Mouse (Mus musculus): ENCODE data around the gene Clec2g. TPM values are rescaled to one million over a fixed set of nuclear protein-coding genes. Genes with fewer than 3 reads are reported as not detected.
A peak's percentile ranks its signal among the peaks of the same experiment; 100 is the strongest.
"Not testable (repeated sequence)": the region's sequence is repeated elsewhere in the genome, so short reads cannot be mapped to it uniquely, and the experiment has no call there.

The Clec2g gene
- polyA plus RNA-seq (2015; fragmentation: Nextera tagmentation; extraction: Ambion mirVana) = not detected in 2 replicates

DNA sequence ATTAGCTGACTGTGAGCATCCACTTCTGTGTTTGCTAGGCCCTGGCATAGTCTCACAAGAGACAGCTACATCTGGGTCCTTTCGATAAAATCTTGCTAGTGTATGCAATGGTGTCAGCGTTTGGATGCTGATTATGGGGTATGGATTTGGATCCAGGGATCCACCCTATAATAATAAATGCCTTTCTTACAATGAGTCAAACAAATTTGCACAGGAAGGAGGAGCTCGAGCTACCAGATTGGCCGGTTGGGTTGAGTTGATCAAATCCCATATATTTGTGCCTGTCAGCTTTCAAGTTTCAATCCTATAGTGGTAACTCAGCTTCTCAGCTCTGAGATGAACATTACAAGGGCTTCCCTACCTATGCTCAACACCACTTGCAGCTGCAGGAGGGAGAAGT, at the start of gene Clec2g:
Clec2g (plus strand) TSS at position 301 of the 400 bp plus-strand sequence.
- not testable (repeated sequence) for H3K27ac ChIP-seq; DNase-seq; H3K27me3 ChIP-seq; H3K36me3 ChIP-seq; H3K4me3 ChIP-seq (replicated peaks); ATAC-seq (ENCODE audit: low read depth); H3K4me2 ChIP-seq; H3K9me3 ChIP-seq (replicated peaks); H3K9ac ChIP-seq; H3K4me1 ChIP-seq (replicated peaks)
- 72% methylated on average over 4 of the region's 4 CpGs for WGBS (ENCODE audit: insufficient replicate concordance)

DNA sequence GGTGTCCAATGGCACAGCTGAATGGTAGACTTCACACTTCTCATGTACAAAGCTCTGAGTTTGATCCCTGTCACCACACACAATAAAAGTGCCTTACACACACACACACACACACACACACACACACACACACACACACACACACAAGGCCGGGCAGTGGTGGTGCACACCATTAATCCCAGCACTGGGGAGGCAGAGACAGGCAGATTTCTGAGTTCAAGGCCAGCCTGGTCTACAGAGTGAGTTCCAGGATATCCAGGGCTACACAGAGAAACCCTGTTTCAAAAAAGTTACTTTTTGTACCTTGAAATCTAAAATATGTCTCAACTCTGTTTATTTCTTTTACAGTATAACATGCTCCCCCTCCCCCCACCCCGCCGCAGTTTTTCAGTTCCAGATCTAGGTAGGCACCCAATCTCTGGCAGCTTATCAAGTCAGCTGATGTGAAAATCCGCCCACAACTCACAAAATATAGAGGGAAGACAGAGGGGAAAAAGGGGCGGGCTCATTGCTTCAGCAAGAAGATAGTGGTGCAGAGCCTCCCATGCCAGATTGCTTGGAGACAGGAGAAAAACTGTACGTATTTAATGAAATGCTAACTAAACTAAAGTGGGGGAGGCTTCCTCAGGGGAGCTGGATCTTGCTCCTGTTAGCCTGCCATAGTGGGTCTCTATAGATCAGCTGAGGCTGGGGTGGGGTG, 46.9 kb upstream of the Clec2g start, which contains the start of gene Clec2i:
Clec2i (plus strand) TSS at position 498 of the 700 bp plus-strand sequence.
- not testable (repeated sequence) for DNase-seq; H3K36me3 ChIP-seq; H3K27me3 ChIP-seq; H3K4me3 ChIP-seq (replicated peaks); H3K27ac ChIP-seq; H3K9me3 ChIP-seq (replicated peaks); ATAC-seq (ENCODE audit: low read depth); H3K4me1 ChIP-seq (replicated peaks); H3K9ac ChIP-seq
- H3K4me2 ChIP-seq = peak within 1 kb of the TSS; percentile 23
- WGBS (ENCODE audit: insufficient replicate concordance) = 53% methylated on average over 6 of the region's 6 CpGs

DNA sequence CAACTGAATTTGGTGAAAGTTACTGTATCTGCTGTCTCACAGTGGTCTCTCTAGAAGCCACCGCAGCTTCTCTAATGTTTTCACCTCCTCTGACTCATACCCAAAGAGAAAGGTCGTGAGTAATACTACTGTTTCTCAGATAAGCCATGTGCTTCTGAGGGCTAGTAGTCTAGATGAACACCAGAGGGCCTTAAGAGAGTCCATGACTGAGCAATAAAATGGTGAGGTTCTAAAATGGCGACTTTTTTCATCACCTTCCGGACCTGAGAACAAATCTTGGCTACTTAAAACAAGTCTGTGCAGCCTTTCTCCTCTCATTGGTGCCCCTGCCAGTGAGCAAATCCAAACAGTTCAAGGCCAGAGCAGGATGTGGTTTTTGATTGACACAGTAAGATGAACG, 45.3 kb upstream of the Clec2g start:
- Histone ChIP-seq H3K27me3 (no peaks in the 10 kb centered on the region), H3K4me2 (no peak overlapping the region), H3K4me1 (replicated peaks) (no peaks in the 10 kb centered on the region), H3K27ac (no peak overlapping the region), H3K9ac (no peak overlapping the region), H3K4me3 (replicated peaks) (no peak overlapping the region), H3K9me3 (replicated peaks) (no peaks in the 10 kb centered on the region), H3K36me3 (no peaks in the 10 kb centered on the region)
- ATAC-seq (ENCODE audit: low read depth) (no peak), DNase-seq (no peak)
- 32% methylated on average over 5 of the region's 5 CpGs for WGBS (ENCODE audit: insufficient replicate concordance)

DNA sequence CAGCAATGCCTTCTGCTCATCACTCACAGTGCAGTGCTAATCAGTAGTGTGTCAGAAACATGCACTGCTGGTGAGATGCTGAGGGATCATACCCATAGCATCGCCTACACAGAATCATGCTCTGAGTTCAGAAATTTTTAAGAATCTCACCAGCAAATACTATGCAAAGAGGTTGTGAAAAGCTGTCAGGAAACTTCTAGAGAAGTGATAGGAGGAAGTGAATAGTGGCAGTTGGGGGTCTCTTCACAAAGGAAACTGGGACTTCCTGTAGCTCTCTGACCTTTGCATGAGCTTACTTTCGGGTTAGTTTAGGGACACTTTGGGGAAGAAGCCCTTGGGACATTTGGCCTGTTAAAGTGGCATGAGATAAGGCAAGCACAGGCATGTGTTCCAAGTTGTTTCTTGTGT, 43.2 kb upstream of the Clec2g start, which contains the start of gene BC035044:
BC035044 (minus strand) TSS at position 179 of the 408 bp plus-strand sequence.
- Histone ChIP-seq H3K9me3 (replicated peaks) (no peaks in the 10 kb centered on the region), H3K36me3 (no peaks in the 10 kb centered on the region), H3K27me3 (no peaks in the 10 kb centered on the region), H3K4me3 (replicated peaks) (peak within 1 kb of the TSS; percentile 29), H3K4me2 (no peak within 1 kb of the TSS), H3K27ac (no peak within 1 kb of the TSS), H3K9ac (0 out of 2 replicates have a peak within 1 kb of the TSS, but pooled peaks have one; percentile 13), H3K4me1 (replicated peaks) (no peaks in the 10 kb centered on the region)
- ATAC-seq (ENCODE audit: low read depth) = no peak
- no peak for DNase-seq
- 28% methylated on average over 2 of the region's 2 CpGs for WGBS (ENCODE audit: insufficient replicate concordance)

DNA sequence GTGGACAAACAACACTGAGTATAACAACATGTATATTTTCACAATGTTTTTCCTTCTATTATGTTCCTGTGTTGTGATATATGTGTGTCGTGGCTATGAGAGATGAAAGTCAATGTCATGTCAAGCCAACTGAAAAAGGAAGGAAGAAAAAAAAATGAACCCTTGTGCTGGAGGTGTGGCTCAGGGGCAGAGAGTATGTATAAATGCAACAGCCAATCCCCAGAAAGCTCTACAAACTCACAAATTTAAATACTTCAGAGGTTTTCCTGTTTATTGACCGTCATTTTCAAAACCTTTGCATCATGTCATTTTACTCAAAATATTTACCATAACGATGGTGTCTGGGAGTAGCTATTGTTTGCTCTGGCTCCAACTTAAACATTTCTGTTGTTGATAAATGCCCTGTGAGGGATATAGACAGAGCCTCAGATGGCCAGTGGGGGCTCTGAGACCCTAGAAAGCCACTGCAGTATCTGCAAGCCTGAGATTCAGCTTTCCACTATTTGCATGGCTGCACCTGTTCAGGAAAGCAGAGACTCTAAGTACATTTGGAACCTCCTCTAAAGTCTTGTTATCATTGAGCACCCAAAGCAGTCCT, 38.7 kb upstream of the Clec2g start:
- H3K4me2 ChIP-seq = no peak overlapping the region
- 57% methylated on average over 3 of the region's 3 CpGs for WGBS (ENCODE audit: insufficient replicate concordance)
- DNase-seq = no peak

DNA sequence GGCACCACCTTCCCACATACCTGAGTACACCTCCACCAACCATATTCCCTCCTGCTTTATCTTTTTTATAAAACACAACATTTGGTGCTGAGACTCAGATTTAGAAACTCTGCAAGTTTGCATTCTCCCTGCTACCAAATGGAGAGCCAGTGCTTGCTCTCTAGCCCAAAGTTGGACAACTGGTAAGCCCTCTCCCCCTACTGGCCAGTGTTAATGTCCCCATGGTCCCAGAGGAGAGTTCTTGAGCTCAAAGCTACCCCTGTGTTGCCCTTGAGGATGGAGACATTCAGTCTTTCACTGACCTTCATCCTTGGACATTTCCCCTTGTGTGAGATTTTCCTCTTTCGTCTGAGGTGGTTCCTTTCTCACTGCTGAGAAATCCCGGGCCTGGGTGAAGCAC, 34.1 kb upstream of the Clec2g start:
- H3K27ac ChIP-seq = no peak overlapping the region
- WGBS (ENCODE audit: insufficient replicate concordance) = 76% methylated on average over 2 of the region's 2 CpGs
- no peaks in the 10 kb centered on the region for H3K9me3 ChIP-seq (replicated peaks)
- no peak overlapping the region for H3K9ac ChIP-seq
- no peaks in the 10 kb centered on the region for H3K27me3 ChIP-seq
- H3K4me3 ChIP-seq (replicated peaks) = no peak overlapping the region
- ATAC-seq (ENCODE audit: low read depth) (no peak), DNase-seq (no peak)
- no peaks in the 10 kb centered on the region for H3K36me3 ChIP-seq
- no peak overlapping the region for H3K4me2 ChIP-seq
- no peaks in the 10 kb centered on the region for H3K4me1 ChIP-seq (replicated peaks)

More for the DNA sequence above, 38.7 kb upstream of the Clec2g start:
- Histone ChIP-seq H3K27ac (no peak overlapping the region), H3K36me3 (no peaks in the 10 kb centered on the region), H3K9me3 (replicated peaks) (no peaks in the 10 kb centered on the region), H3K27me3 (no peaks in the 10 kb centered on the region), H3K4me3 (replicated peaks) (no peak overlapping the region), H3K9ac (no peak overlapping the region), H3K4me1 (replicated peaks) (no peaks in the 10 kb centered on the region)
- no peak for ATAC-seq (ENCODE audit: low read depth)

DNA sequence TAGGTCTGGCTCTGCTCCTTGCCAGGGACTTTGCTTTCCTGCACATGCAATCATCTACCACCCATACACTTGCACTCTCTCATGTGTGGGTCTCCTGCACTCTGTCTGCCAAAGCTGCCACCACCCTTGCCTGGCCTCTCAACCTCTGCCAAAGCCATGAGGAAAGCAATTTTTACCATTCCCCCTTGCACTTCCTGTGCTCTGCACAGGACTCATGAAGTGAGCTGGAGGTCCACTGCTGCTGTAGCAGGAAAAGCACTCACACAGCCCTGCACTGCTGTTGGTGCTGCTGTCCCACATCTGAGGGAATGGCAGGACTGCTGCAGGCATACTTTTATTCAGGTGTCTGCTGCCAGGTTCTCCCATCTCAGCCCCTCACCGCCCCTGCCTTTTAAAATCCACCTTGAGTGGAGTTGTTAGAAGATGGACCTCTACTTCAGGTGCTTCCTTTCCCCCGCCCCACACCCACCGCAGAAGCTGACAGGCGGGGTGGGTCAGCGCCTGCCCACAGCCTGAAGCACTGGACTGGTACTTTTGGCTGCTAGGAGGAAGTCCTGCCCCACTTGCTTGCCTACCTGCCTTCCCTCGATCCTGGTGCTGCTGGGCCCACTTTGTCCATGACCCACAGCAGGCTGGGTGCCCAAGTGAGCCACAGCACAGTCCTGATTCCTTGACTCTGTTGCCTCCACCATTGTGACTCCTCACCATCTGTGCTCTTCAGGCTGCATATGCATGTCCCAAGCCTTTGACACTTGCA, 33.2 kb upstream of the Clec2g start:
- H3K4me2 ChIP-seq; H3K9me3 ChIP-seq (replicated peaks); H3K9ac ChIP-seq; H3K27ac ChIP-seq; H3K4me1 ChIP-seq (replicated peaks); DNase-seq; ATAC-seq (ENCODE audit: low read depth); H3K36me3 ChIP-seq; H3K27me3 ChIP-seq; H3K4me3 ChIP-seq (replicated peaks): not testable (repeated sequence)
- WGBS (ENCODE audit: insufficient replicate concordance) = 65% methylated on average over 6 of the region's 6 CpGs

DNA sequence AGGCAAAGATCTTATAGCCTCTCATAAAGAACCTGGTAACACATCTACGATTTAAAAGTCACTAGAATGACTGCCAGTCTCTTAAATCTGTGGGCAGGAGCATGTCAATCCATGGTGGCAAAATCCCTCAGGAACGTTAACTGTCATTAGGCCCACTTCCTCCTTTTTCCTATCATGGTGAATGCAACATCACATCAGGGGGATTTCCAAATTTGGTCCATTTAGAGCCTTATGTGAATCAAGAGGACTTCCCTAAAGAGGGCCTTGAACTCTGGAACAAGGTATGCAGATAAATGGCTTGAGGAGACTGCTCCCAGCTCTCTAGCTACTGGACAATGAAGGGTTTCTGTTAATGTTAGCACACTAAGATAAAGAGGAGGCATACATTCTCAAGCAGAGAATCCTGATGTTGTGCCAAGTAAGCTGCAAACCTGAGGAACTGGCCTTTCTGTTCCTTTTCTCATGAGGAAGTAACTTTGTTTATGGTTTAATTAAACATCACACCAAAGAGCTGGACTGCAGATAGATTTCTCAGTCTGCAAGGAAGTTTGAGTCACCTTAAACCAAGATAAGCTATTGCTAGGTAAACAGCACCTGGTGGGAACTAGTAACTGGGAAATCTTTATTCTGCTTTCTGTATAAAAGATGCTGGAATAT, 20.5 kb upstream of the Clec2g start:
- no peaks in the 10 kb centered on the region for H3K4me1 ChIP-seq (replicated peaks)
- no peak overlapping the region for H3K4me3 ChIP-seq (replicated peaks)
- H3K9me3 ChIP-seq (replicated peaks) = no peaks in the 10 kb centered on the region
- H3K4me2 ChIP-seq = no peak overlapping the region
- WGBS (ENCODE audit: insufficient replicate concordance) = 52% methylated on average over 2 of the region's 2 CpGs
- H3K9ac ChIP-seq = no peak overlapping the region
- no peaks in the 10 kb centered on the region for H3K36me3 ChIP-seq
- ATAC-seq (ENCODE audit: low read depth) (no peak), DNase-seq (no peak)
- no peaks in the 10 kb centered on the region for H3K27me3 ChIP-seq
- H3K27ac ChIP-seq = no peak overlapping the region

DNA sequence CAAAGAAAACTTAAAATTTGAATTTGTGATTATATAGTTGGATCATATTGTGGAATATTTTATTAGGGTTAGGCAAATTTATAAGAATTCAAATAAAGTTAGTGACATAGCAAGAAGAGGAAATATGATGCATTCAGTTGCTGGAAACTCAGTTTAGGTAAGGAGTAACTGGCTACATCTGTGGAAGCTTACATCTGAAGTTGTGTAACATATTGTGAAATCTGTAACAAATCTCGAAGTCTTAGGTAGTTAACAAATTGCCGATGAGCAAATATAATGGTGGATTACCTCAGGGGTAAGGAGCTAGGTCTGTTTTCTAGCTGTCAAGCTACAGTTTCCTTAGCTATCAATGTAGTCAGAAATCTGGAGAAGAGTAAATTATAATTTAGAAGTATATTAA, 16.9 kb upstream of the Clec2g start:
- no peak for DNase-seq
- WGBS (ENCODE audit: insufficient replicate concordance) = 73% methylated on average over 2 of the region's 2 CpGs
- H3K4me2 ChIP-seq = no peak overlapping the region

DNA sequence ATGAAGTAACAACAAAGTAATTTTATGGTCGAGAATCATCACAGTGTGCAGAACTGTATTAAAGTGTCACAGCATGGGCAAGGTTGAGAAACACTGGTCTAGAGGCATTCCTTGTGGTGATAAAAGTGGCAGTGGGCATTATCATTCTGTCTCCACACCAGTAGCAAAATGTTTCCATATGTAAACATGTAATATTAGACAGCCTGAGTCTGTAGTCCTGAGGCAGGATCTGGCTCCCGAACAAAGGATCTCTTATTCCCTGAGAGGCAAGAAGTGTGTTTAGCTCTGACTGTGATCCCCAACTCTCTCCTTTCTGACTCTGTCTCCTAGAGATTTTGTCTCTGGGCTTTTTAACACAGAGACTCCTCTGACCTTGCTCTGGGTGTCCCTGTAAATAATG, 1.1 kb upstream of the Clec2g start:
- Histone ChIP-seq H3K4me3 (replicated peaks) (no peak overlapping the region), H3K27me3 (no peaks in the 10 kb centered on the region), H3K4me1 (replicated peaks) (no peaks in the 10 kb centered on the region), H3K27ac (no peak overlapping the region), H3K9me3 (replicated peaks) (no peaks in the 10 kb centered on the region), H3K9ac (no peak overlapping the region), H3K36me3 (no peaks in the 10 kb centered on the region), H3K4me2 (no peak overlapping the region)
- WGBS (ENCODE audit: insufficient replicate concordance) = 71% methylated on average over 2 of the region's 2 CpGs
- ATAC-seq (ENCODE audit: low read depth) (no peak), DNase-seq (no peak)

More for the DNA sequence above, 16.9 kb upstream of the Clec2g start:
- Histone ChIP-seq H3K36me3 (no peaks in the 10 kb centered on the region), H3K9ac (no peak overlapping the region), H3K9me3 (replicated peaks) (no peaks in the 10 kb centered on the region), H3K4me3 (replicated peaks) (no peak overlapping the region), H3K27me3 (no peaks in the 10 kb centered on the region), H3K4me1 (replicated peaks) (no peaks in the 10 kb centered on the region), H3K27ac (no peak overlapping the region)
- no peak for ATAC-seq (ENCODE audit: low read depth)

Data from liver, embryonic 13.5 days (tissue).